Mouse (Mus musculus): ENCODE measurements around the gene Cyp4f39. TPM values are rescaled to one million over a fixed set of nuclear protein-coding genes. Genes with fewer than 3 reads are reported as not detected.
A peak's percentile ranks its signal among the peaks of the same experiment; 100 is the strongest.

The Cyp4f39 gene
- total RNA-seq (2021): under 1 TPM; 0.17 to 0.43 TPM

DNA sequence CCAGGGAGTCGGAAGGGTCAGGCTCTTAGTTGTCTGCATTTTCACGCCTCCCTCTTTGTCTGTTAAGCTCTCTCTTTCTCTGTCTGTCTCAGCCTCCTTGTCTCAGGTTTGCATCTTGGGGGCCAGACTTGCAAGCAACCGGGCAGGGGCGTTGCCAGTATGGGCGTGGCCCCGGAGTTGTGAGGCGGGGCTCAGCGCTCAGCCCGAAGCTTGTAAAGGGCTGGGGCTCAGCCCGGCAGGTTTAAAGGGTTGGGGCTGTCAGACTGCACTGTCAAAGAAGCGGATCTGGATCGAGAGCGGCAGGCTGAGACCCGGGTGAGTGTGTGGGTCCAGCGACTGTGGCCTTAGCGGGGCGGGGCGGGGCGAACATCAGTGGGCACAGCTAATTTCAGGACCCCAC is at the start of gene Cyp4f39:
Cyp4f39 (plus strand) TSS at position 242 of the 400 bp plus-strand sequence.
- DNase-seq: peak; percentile 38

DNA sequence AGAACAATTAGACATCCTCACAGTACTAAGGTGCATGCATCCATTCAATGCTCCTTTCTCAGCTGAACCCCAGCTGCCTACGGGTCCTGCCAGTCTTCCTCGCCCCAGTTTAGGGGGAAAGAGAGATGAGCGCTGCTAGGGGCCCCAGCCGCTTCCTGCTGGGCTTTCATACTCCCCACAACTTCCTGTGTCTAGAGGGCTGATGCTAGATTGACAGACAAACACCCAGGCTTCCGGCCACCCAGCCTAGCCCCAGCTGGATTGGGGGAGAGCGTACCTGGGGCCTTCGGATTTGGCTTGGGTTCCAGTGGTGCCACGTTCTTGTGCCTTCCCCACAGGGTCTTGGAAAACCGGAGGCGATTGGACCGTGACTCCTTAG is 49.8 kb upstream of the Cyp4f39 start:
- DNase-seq: no peak

- no peak for DNase-seq
Measured at GRCm38 (mm10) chr17:32403417-32403816, 49.1 kb upstream of the Cyp4f39 start, which contains the start of gene Rasal3. Gene Rasal3, minus strand, starts transcription at chr17:32403583.

DNA sequence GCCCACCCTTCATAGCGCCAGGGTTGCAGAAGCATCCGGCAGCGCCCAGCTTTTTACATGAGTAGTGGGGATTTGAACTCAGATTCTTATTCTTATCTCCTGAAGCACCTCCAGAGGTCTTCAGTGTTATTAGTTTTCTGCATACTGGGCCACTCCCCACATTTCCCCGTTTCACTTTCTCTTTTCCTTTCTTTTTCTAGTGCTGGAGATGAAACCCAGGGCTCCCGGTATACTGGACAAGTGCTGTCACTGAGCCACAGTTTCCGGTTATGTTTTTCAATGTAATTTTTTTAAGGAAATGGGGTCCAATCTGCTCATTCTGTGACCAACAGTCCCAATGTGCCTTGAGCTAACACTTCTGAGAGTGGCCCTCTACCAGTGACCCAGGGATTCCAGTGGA is 40.6 kb upstream of the Cyp4f39 start:
- no peak for DNase-seq

- no peak for DNase-seq
Measured at GRCm38 (mm10) chr17:32415417-32416020, 37.0 kb upstream of the Cyp4f39 start.

GRCm38 (mm10) chr17:32416771-32417170 is 35.8 kb upstream of the Cyp4f39 start:
- DNase-seq: no peak

DNA sequence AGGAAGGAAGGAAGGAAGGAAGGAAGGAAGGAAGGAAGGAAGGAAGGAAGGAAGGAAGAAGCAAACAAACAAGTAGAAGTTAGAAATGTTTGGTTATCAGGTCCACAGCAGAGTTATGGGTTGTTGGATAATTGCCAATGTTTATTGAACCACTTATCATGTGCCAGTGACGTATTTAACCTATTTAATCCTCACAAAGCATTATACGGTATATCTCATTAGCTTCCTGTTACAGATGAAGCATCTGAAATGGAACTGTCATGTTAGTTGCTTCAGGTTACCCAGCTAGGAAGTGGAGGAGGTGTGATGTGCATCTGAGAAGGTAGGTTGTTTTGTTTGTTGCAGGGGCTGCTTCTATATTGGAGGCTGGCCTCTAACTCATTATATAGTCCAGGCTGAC is 32.5 kb upstream of the Cyp4f39 start:
- no peak for DNase-seq

- DNase-seq: no peak
Measured at GRCm38 (mm10) chr17:32420781-32421180, 31.7 kb upstream of the Cyp4f39 start.

DNA sequence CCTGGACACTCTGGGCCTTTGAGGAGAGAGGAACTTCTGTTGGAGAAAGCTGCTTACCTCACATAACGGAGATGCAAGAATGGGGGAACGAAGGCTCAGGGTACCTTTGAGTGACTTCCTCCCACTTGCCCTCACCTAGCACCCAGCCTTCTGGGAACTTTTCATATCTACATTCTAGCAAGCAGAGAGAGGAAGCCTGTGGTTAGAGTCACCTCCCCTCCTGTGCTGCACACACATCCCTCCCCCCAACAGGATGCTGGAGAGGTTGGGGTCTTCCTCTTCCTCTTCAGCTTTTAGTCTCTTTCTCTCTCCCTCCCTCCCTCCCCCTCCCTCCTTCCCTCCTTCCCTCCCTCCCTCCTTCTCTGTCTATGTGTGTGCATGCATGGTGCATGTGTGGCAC is 28.5 kb upstream of the Cyp4f39 start, which contains the start of gene Pglyrp2:
Pglyrp2 (minus strand) TSS at position 134 of the 400 bp plus-strand sequence.
- no peak for DNase-seq

GRCm38 (mm10) chr17:32426610-32427009 is 25.9 kb upstream of the Cyp4f39 start:
- DNase-seq: no peak

DNA sequence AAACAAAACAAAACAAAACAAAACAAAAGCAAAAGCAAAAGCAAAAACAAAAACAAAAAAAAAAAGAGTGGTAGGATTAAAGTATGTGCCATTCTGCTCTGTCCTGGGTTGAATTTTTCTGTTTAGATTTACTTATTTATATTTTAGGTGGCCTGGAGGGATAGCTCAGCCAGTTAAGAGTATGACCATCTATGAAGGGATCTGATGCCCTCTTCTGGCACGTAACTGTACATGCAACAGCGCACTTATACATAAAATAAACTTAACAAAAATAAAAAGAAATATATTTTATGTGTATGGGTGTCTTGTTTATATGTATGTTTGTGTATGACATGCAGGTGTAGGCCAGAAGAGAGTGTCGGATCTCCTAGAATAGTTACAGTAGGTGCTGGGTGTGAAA is 20.6 kb upstream of the Cyp4f39 start:
- DNase-seq: no peak

- peak; percentile 39 for DNase-seq
Measured at GRCm38 (mm10) chr17:32434324-32434723, 18.2 kb upstream of the Cyp4f39 start.

DNA sequence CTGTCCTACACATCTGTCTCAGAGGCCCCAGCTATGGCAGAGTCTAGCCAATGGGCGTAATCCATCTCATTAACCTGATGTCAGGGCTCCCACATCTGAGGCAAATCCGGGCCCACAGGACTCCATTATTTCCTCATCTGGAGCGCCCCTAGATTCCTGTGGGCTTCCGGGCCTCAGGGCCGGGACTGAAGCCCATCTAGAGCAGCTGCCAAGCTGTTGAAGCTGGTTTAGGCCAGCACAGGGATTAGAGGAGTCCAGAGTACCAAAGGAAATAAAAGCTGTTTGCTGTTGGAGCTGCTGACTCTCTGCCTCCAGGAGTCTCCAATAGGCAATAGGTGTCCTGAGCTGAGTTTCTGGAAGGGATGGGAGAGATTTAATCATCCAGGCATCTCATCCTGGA is 17.4 kb upstream of the Cyp4f39 start:
- no peak for DNase-seq

DNA sequence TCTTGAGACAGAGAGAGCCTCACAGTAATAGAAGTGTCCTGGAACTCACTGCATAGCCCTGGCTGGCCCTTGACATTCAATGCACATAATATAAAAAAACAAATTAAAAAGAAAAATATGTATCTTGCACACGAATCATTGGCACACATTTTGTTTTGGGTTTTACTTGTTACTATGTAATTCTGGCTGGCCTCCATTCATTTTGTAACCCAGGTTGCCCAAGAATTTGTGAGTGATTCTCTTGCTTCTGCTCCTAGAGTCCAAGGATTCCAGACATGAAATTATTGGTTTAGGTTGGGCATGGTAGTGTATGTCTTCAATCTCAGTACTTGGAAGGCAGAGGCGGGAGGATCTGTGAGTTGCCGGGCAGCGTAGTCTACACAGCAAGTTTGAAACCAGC is 15.4 kb upstream of the Cyp4f39 start:
- DNase-seq: no peak

DNA sequence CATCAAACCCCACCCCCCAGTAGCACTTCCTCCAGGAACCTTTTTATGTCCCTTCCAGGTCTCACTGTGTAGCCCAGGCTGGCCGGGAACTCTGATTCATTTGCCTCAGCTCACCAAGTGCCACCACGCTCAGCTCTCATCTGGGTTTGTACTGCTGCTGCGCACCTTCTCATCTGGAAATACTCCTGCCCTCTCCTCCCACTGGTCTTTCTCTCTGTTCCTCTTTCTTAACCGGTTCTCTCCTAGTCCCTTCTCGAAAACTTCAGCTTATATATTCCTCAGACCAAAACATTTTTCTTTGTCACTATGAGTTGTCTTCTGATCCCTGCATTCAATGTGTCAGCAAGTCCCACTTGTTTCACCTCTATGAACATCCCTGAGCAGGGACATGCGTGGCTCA is 9.3 kb upstream of the Cyp4f39 start:
- no peak for DNase-seq

DNA sequence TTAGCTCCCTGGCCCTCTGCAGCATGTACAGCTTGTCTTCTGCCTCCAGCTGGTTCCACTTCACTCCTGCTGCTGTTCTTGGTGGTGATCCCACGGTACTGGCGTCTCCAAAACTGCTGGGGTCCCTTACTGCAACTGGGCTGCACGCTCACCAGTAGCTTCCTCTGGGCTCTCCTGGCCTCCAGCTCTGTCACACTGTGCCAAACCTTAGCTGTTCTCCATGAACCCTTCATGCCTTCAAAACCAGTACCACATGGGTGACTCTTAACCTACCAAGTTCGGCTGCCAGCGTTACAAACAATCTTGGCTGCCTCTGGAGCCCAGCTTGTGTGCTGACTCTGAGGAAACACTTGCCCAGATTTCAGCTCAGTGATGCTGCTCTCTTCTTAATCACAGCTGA is 7.5 kb upstream of the Cyp4f39 start:
- peak; percentile 9 for DNase-seq

GRCm38 (mm10) chr17:32447195-32447594 is 5.3 kb upstream of the Cyp4f39 start:
- DNase-seq: no peak

GRCm38 (mm10) chr17:32449042-32449441 is 3.5 kb upstream of the Cyp4f39 start:
- no peak for DNase-seq

- no peak for DNase-seq
Measured at GRCm38 (mm10) chr17:32450844-32451537, 1.5 kb upstream of the Cyp4f39 start.

DNA sequence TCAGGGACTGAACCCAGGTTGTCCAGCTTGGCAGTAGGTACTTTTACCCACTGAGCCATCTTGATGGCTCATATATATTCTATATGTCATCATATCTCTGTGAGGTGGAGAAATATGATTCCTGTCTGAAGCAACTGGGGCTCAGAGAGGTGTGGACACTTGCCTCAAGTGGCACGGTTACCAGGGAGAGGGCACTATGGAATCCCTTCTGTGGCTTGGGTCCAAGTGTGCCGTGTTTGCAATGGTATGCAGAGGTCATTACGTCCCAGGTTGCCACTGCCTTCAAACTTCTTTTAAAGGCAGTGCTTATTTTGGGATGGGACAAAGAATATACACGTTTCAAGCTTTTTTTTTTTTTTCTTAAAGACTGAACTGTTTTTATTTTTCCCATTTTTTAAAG is 1.7 kb downstream of the Cyp4f39 start:
- peak; percentile 55 for DNase-seq

DNA sequence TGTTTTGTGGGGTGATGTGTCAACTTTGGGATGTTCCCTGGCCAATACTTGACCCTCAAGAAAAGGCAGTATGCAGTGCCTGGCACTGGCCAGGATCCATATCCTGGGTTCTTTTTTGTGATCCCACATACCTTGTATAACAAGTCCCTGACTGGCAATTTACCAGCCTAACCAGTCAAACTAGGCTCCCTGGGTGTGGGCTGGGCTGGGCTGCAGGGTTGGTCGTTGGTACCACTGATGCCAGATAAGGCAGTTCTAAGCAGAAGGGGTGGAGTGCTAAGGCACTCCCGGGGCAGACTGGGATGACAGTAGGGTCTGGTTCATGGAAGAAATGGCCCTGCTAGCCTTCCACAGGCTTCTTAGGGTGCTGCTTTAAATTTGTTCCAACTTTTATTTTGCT is 2.5 kb downstream of the Cyp4f39 start:
- no peak for DNase-seq

DNA sequence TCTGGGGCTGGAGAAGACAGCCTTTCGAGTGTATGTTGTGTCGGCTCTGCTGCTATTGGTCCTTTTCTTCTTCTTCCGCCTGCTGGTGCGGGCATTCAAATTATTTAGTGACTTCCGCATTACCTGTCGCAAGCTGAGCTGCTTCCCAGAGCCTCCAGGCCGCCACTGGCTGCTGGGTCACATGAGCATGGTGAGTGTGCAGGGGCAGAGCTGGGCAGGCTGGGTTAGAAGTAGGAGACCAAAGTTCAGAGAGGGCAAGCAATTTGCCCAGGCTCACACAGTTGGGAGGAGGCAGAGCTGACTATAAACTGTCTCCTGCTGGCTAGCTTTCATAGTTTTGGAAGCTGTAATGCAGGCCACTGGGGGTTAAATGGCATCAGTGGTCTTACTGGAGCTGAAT is 16.0 kb downstream of the Cyp4f39 start:
- no peak for DNase-seq

DNA sequence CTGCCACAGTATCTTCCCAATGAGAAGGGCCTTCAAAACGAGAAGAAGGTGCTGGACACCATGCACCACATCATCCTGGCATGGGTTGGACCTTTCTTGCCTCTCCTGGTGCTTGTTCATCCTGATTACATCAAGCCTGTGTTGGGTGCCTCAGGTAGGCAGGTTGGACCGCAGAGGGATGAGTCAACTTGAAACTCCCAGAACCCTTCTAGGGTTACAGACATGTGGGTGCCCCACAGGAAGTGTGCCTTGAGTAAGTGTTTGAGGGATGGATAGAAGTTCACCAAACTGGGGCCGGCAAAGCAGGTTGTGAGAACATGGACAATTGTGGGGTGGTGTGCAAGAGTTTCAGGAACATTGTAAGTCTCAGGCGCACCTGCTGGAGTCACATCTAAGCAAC is 18.3 kb downstream of the Cyp4f39 start:
- DNase-seq: no peak

- DNase-seq: no peak
Measured at GRCm38 (mm10) chr17:32472176-32472575, 19.7 kb downstream of the Cyp4f39 start.
